Mouse (Mus musculus) bone marrow macrophage, adult 2 months (primary cell): ENCODE measurements around the gene Slit3. TPM values are rescaled to one million over a fixed set of nuclear protein-coding genes. Genes with fewer than 3 reads are reported as not detected.

Experiments
- H3K27ac ChIP-seq: 2 replicates; pipeline ENCODE4 v1.5.1; 2012; ENCODE audit warnings: low read depth, low read length; ENCODE audit not compliant: insufficient read depth
- H3K4me1 ChIP-seq: 2 replicates; pipeline ENCODE4 v1.6.1; 2012; ENCODE audit warnings: low read length; ENCODE audit not compliant: control insufficient read depth, insufficient read depth
- H3K4me3 ChIP-seq: 2 replicates; pipeline ENCODE4 v1.5.1; 2012; ENCODE audit warnings: mild to moderate bottlenecking, low read length, moderate library complexity; ENCODE audit not compliant: insufficient read depth
- CTCF ChIP-seq: IDR thresholded peaks from 2 replicates; pipeline ENCODE4 v1.5.1; 2012; ENCODE audit warnings: low read depth, mild to moderate bottlenecking, low read length, moderate library complexity
- POLR2A ChIP-seq: IDR thresholded peaks from 2 replicates; pipeline ENCODE4 v1.6.1; 2012; ENCODE audit warnings: mild to moderate bottlenecking, low read depth, low read length, borderline replicate concordance
- polyA plus RNA-seq: library from polyadenylated mRNA; stranded (reverse); fragments of >200 nt; gene quantifications from 2 replicates; pipeline ENCODE4 v1.2.4, GENCODE M21; 2012; ENCODE audit not compliant: missing spikeins, insufficient read depth, insufficient read length

The Slit3 gene
- polyA plus RNA-seq, 1 experiment: not detected

- Histone ChIP-seq H3K4me1 (no peaks in the 10 kb centered on the region), H3K4me3 (no peak overlapping the region), H3K27ac (no peak overlapping the region)
- TF ChIP-seq POLR2A (no peak), CTCF (no peak)
Measured at GRCm38 (mm10) chr11:35231361-35232090, 110.5 kb downstream of the Slit3 start.

- Histone ChIP-seq H3K4me3 (no peak overlapping the region), H3K4me1 (no peaks in the 10 kb centered on the region), H3K27ac (no peak overlapping the region)
- TF ChIP-seq POLR2A (no peak), CTCF (no peak)
Measured at GRCm38 (mm10) chr11:35232321-35232720, 111.3 kb downstream of the Slit3 start.

GRCm38 (mm10) chr11:35241379-35241778, 120.4 kb downstream of the Slit3 start:
- H3K4me1 ChIP-seq: no peaks in the 10 kb centered on the region
- TF ChIP-seq CTCF: no peak
- TF ChIP-seq POLR2A: no peak
- H3K27ac ChIP-seq: no peak overlapping the region
- no peak overlapping the region for H3K4me3 ChIP-seq

GRCm38 (mm10) chr11:35243597-35243996, 122.6 kb downstream of the Slit3 start:
- Histone ChIP-seq H3K4me3 (no peak overlapping the region), H3K4me1 (no peaks in the 10 kb centered on the region), H3K27ac (no peak overlapping the region)
- no peak for TF ChIP-seq CTCF
- no peak for TF ChIP-seq POLR2A

GRCm38 (mm10) chr11:35244526-35244925, 123.5 kb downstream of the Slit3 start:
- Histone ChIP-seq H3K4me1 (no peaks in the 10 kb centered on the region), H3K4me3 (no peak overlapping the region), H3K27ac (no peak overlapping the region)
- TF ChIP-seq POLR2A: no peak
- no peak for TF ChIP-seq CTCF

- Histone ChIP-seq H3K27ac (no peak overlapping the region), H3K4me3 (no peak overlapping the region), H3K4me1 (no peaks in the 10 kb centered on the region)
- no peak for TF ChIP-seq POLR2A
- no peak for TF ChIP-seq CTCF
Measured at GRCm38 (mm10) chr11:35246623-35247022, 125.6 kb downstream of the Slit3 start.

GRCm38 (mm10) chr11:35248088-35248487, 127.1 kb downstream of the Slit3 start:
- no peak overlapping the region for H3K27ac ChIP-seq
- TF ChIP-seq POLR2A: no peak
- TF ChIP-seq CTCF: no peak

GRCm38 (mm10) chr11:35250871-35251418, 129.9 kb downstream of the Slit3 start:
- no peak overlapping the region for H3K4me3 ChIP-seq
- H3K4me1 ChIP-seq: no peaks in the 10 kb centered on the region
- no peak for TF ChIP-seq POLR2A
- TF ChIP-seq CTCF: no peak
- H3K27ac ChIP-seq: no peak overlapping the region

More at GRCm38 (mm10) chr11:35248088-35248487, 127.1 kb downstream of the Slit3 start:
- Histone ChIP-seq H3K4me3 (no peak overlapping the region), H3K4me1 (no peaks in the 10 kb centered on the region)

- no peak for TF ChIP-seq POLR2A
- no peak for TF ChIP-seq CTCF
- no peak overlapping the region for H3K27ac ChIP-seq
- H3K4me3 ChIP-seq: no peak overlapping the region
- H3K4me1 ChIP-seq: no peaks in the 10 kb centered on the region
Measured at GRCm38 (mm10) chr11:35251910-35252309, 130.9 kb downstream of the Slit3 start.

- no peak for TF ChIP-seq POLR2A
- no peak for TF ChIP-seq CTCF
- H3K4me1 ChIP-seq: no peaks in the 10 kb centered on the region
- no peak overlapping the region for H3K27ac ChIP-seq
- no peak overlapping the region for H3K4me3 ChIP-seq
Measured at GRCm38 (mm10) chr11:35257351-35257750, 136.3 kb downstream of the Slit3 start.
